Mouse (Mus musculus): Measurements from ENCODE around the gene Map9.
"Not testable (repeated sequence)": the region's sequence is repeated elsewhere in the genome, so short reads cannot be mapped to it uniquely, and the experiment has no call there.

Gene Map9

DNA sequence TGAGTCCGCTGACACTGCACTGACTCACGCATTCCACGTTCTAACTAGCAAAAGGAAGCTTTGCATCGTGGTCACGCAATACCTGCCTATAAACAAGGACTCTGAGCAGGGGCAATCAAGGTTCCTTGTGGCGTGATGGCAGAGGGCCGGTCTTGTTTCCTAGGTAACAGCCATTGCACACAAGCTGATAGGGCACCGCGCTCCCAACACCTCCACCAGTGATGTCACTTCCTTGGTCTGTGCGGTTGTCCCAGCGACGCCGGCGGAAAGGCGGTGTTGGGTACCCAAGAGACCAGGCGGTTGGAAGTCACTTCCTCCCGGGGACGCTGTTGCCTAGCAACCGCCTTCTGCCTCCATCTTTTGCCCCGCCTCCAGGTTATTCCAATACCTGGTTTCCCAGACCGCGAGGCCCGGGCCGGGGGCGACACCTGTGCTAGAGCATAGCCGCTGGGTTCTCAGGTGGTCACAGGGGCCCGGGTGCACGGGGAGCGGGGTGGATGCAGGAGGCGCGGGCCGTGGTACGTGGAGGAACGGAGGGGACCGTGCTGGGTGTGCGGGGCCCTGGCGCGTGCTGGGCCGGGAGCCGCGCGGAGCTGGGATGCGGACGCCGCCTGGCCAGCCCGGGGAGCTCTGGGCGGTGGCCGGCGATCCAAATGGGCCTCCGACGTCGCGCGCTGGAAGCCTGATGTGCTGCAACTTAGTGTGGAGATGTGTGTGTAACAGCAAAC is at the start of gene Map9:
Gene Map9, plus strand, starts transcription at position 248 of the 728 bp plus-strand sequence.
- no peak for DNase-seq (ENCODE audit: extremely low read depth, low read depth)

DNA sequence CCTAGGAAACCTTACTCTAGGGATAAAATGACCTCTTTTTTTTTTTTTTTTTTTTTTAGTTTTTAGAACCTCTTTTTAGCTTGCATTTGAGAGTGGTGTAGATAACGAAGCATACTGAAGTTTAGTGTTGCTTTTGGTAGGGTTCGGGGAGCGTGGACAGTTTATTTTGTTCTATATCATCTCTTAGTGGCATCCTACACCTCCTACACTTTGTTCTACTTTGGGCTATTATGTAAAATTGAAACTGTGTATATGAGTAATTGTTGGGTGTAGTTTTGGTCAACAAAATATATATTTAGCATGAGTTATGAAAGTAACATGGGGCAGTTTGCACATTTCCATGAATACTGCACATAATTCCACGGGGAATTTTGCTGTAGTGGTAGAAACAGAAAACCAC is 42.1 kb upstream of the Map9 start:
- DNase-seq (ENCODE audit: extremely low read depth, low read depth), result no peak

GRCm38 (mm10) chr3:82326736-82327135 is 31.1 kb upstream of the Map9 start:
- not testable (repeated sequence) for DNase-seq (ENCODE audit: extremely low read depth, low read depth)

DNA sequence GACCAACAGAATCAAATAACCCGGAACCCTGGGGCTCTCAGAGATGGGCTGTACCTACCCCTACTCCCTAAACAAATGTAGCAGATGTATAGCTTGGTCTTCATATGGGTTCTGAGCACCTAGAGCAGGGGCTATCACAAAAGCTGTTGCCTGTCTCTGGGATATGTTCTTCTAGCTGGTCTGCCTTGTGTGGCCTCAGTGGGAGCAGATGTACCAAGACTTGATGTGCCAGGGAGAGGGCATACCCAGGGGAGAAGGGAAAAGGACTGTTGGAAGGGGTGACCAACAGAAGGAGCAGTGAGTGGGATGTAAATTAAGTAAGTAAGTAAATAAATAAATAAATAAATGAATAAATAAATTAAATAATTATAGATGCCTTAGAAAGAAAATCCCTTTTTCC is 25.8 kb upstream of the Map9 start:
- DNase-seq (ENCODE audit: extremely low read depth, low read depth), result no peak

GRCm38 (mm10) chr3:82332536-82332935 is 25.3 kb upstream of the Map9 start:
- no peak for DNase-seq (ENCODE audit: extremely low read depth, low read depth)

DNA sequence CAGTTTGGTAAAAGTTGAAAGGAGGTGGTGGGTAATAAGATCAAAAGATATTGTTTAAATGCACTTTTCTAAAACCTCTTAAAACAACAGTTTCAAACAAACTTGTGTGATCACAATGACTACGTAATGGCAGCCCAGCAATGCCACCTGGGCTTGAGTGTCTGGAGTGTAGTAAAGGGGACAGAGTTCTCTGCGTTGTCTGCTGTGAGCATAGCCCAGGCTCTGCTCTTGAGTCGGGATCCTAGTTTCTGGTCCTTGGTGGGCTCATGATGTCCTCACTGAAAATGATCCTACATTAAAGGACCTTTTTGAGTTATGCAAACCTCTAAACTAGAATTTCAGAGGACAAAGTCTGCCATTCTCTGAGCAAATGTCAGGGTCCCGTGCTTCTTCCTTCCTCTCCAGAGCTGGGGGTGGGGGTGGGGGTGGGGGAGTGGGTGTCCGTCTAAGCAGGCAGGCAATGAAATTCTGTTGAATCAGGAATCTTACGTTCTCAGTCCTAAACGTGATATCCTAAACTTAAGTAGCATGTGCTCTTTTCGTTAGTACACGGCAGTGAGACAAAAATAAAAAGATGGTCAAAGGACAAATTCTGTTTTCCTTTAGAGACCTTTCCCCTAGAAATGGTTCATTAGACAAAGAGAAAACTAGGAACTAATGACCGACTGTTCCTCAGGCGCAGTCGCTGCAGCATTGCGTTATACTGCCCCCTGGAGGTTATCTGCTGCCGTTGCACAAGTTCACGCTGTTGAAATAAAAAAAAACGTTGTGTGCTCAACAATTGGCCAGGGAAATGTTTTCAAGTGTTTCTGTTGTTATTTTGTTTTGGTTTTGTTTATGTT is 24.5 kb upstream of the Map9 start:
- DNase-seq (ENCODE audit: extremely low read depth, low read depth), result peak; percentile 19

DNA sequence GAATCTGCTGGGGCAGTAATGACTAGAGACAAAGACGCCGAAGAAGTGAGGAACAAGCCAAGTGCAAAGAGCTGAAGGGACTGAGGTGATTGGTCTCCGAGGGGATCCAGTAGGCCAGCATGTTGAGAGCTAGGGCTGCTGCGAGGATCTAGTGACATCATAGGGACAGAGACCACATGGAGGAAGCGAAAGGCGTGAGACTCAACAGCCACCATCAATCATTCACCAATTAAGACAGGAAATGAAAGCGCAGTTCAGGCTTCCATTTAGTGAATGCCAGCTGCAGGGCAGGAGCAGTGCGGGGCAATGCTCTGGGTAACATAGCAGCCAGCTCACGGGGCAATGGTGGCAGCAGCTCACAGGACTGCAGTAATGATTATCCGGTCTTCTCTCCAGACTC is 17.7 kb upstream of the Map9 start:
- DNase-seq (ENCODE audit: extremely low read depth, low read depth), result no peak

DNA sequence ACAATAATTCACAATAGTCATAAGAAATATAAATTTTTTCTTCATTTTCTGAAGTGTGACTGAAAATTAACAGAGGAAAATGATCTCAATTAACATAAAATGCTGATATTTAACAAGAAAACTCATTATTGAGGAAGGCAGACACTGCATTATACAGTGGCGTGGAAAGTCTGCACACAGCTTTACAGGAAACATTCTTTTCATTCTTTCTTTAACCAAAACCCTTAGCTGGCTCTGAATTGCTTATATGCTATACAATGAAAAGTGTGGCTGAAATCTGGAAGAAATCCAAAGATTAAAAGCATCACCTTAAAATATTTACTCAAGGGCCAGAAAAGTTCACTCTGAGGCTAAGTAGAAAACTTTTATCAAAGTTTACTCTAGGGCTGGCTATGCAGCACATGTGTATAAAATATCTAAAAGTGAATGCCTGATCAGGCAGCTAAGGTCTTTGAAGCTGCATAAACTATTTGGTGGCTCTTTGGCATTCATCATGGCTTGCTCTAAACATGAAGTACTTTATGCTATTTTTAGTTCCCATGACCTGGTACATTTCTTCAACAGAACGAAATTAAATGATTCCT is 9.5 kb upstream of the Map9 start:
- DNase-seq (ENCODE audit: extremely low read depth, low read depth), result no peak

GRCm38 (mm10) chr3:82350321-82350720 is 7.5 kb upstream of the Map9 start:
- DNase-seq (ENCODE audit: extremely low read depth, low read depth), result no peak

- no peak for DNase-seq (ENCODE audit: extremely low read depth, low read depth)
Measured at GRCm38 (mm10) chr3:82357340-82357739, 504 bp upstream of the Map9 start.

DNA sequence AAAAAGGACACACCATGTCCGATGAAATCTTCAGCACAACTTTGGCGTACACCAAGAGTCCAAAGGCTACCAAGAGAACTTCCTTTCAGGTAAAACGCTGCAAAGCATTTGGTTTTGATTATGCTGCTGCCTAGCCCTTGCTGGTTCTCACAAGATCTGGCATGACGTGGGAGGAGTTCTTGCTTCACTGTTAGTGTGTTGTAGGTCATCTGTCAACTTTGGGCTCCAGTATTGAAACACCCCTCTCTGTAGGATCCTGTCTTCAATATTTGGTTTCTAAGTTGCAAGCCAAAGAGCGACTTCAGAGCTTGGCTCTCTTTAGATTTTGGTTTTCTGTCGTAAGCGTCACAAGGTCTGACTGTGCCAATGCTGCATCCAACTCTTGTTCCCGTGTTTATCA is 1.2 kb downstream of the Map9 start:
- no peak for DNase-seq (ENCODE audit: extremely low read depth, low read depth)

- no peak for DNase-seq (ENCODE audit: extremely low read depth, low read depth)
Measured at GRCm38 (mm10) chr3:82362452-82362851, 4.6 kb downstream of the Map9 start.

DNA sequence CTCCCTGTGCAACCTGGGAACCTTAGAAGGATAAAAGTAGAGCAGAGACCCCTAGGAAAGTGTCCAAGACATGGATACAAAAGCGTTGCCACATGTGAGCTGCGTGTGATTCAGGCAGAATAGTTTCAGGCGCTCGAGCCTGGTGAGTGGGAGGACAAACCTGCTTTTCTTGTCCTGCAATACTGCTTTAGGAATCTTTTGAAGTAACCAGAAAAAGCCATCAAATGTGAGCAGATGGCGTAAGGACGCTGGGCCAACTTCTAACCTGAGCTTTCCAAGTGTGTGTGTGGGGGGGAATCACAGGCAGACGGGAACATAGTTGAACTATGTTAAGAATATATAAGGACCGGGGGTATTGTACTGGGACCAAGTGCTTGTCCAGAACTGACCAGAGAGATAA is 6.7 kb downstream of the Map9 start:
- no peak for DNase-seq (ENCODE audit: extremely low read depth, low read depth)

- peak; percentile 14 for DNase-seq (ENCODE audit: extremely low read depth, low read depth)
Measured at GRCm38 (mm10) chr3:82364988-82365387, 7.1 kb downstream of the Map9 start.

DNA sequence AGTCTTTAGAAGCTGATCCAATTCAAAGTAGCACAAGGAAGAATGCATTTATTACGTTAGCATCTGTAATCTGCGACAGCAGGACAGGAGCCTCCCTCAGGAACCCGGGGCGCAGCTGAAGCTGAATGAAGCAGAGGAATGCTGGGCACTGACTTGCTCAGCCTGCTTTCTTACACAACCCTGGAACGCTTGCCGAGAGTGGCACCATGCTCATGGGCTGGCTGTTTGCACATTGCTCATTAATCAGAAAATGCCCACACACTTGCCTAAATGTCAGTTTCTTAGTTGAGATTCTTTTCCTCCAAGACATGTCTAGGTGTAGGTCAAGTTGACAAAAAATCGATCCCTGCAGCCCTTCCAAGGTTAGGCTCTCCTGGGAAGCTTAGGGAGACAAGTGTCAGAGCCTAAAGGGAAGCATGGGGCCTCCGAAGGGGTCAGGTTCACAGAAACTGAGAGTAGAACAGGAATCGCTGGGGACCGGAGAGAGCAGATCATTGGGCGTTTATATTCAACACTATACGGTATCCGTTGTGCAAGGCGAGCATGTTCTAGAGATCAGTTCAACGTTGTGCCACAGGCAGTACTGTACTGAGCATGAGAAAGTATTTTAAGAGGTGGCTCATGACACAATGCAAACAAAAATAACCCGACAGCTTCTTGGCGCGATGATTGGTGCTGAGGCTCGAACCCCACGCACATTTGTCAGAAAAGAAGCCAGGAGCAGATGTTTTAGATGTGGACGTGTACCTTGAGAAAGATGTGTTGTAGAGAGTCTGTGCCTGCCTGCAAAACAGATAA is 11.4 kb downstream of the Map9 start:
- DNase-seq (ENCODE audit: extremely low read depth, low read depth), result no peak

DNA sequence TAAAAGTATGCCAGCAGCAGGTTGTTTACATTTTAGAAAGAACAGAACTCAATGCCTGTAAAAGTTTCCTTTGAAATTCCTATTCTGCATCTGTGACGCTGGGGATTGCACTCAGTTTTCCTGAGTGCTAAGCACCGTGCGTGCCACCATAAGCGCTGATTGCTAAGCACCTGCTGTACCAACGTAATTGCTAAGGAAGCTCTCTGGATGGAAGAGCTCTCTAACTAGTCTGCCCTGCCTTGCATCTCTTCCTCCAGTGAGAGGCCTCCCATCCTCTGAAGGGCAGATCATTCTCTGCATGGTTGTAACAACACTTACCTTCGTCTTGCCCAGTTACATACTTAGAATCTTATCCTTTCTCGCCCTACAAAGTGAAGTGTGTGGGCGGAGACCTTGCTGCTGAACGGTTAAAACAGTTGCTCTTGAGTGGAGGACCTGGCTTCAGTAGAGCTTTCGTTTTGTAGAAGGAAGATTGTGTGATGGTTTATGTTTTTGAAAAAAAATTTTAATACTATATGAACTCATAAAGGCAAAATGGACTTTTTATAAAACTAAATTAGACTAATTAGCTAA is 12.7 kb downstream of the Map9 start:
- DNase-seq (ENCODE audit: extremely low read depth, low read depth), result no peak

DNA sequence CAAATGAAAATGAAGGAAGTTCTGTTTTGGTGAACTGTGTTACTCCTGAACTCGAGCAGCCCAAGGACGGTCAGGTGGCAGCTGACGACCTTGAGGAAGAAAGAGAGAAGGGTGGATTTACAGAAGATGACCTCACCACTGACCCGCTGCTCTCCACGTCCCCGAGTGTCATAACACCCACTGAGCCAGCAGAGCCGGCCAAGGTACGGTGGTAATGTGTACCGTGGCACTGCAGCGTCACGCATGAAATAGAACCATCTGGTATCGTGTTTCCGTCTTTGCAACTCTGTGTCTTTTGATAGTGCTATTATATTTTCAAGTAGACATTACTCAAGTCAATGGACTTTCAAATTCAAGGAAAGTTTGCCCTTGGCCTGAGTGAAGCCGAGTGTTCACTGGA is 19.1 kb downstream of the Map9 start:
- no peak for DNase-seq (ENCODE audit: extremely low read depth, low read depth)

DNA sequence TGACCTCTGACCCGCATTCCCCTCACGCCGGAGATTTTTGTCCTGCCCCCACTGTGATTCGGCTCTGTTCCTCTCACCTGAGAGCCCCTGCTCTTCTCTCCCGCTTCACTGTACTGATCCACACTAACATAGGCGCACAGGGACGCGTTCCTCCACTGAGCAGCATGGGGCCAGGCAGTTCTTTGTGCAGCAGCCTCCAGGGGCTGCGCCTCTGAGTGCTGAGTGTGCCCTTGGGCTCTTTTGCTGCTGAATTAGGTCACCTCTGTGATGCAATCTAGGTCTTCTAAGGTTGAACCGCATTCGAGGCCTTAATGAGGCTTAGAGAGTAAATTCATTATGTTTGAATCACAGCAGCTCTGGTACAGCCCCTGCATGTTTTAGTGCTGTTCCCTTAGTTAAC is 24.5 kb downstream of the Map9 start:
- DNase-seq (ENCODE audit: extremely low read depth, low read depth), result no peak

DNA sequence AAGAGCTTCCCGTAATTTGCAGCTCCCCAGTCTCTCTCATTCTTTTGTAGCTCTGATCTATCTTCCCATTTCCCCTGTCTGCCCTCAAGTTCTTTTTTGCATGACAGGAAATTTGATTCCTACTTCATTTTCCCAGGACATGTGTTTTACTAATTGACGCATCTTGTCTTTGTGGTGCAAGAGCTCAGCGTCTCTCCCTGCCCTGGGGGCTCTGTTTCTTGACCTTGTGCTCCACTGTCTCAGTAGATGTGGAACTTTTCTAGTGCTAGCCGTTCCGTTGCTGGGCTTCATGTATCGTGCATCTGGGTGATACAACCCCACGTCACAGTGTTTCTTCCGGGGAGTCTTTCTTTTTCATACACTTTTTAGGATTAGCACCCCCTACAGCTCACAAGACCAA is 27.2 kb downstream of the Map9 start:
- no peak for DNase-seq (ENCODE audit: extremely low read depth, low read depth)

GRCm38 (mm10) chr3:82405830-82406229 is 48.0 kb downstream of the Map9 start:
- DNase-seq (ENCODE audit: extremely low read depth, low read depth), result no peak

- no peak for DNase-seq (ENCODE audit: extremely low read depth, low read depth)
Measured at GRCm38 (mm10) chr3:82406336-82406735, 48.5 kb downstream of the Map9 start.
